In the genomic region with DNA sequence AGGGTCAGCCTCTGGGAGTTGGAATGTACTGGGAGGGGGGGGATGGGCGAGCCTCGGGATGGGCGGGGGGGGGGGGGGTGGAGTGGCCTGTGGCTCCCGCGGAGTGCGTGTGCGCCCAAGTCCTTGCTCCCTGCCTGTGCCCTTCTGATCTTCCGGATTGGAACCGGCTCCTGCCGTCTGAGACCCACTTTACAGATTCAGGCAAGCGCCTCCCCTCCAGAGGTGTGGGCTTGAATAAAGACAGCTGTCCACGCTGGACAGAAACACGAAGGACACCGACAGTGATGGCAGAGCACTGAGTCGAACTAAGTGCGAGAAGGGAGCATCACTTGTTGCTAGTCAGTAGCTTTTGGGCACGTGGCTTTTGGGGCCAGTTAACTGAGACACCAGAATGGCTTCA, we compare ENCODE assay signal across 11 mouse cellular contexts.
DNase-seq lines count a peak whose midpoint lies in the region; ATAC-seq lines count a peak whose summit lies in the region.
"Had no signal": no experiment of that assay in that cellular context is flagged by ENCODE, and none has a peak within 500 bp of the region (broad histone marks: within the 10 kb centered on the region; RNA-seq: fewer than 3 reads in every experiment).

No protein-coding gene starts in this region.

- peak; percentile 7 for DNase-seq in adrenal gland, postnatal 14 days
- no peak for DNase-seq in adrenal gland, postnatal 25 days
- no peak for DNase-seq in kidney, postnatal 10 days
- DNase-seq in neural tube, embryonic 10.5 days (ENCODE audit: extremely low spot score, low spot score), result peak; percentile 34
- DNase-seq in right cerebral cortex, adult 18-20 months, result no peak
- no peak for DNase-seq in embryo, embryonic 11 days
- DNase-seq: adrenal gland, adult 8-10 months; cerebellum, postnatal 14 days; kidney, adult 9 months had no signal

- no peak for ATAC-seq in kidney, embryonic 14.5 days (ENCODE audit: low FRiP score, low TSS enrichment)
- no peak for ATAC-seq in limb, embryonic 13.5 days (ENCODE audit: low FRiP score, low read depth)

- no peak overlapping the region for H3K27ac ChIP-seq in kidney, embryonic 14.5 days (ENCODE audit: low read depth, low read length)
- no peak overlapping the region for H3K27ac ChIP-seq in limb, embryonic 13.5 days

- peak overlapping the region; percentile 31 for H3K4me2 ChIP-seq in kidney, embryonic 14.5 days (replicated peaks; ENCODE audit: low read depth, low read length)
- peak overlapping the region; percentile 60 for H3K4me2 ChIP-seq in limb, embryonic 13.5 days (replicated peaks)

- H3K4me1 ChIP-seq in kidney, embryonic 14.5 days (ENCODE audit: control insufficient read depth, insufficient read depth, low read length), result peaks cover 8% of the 10 kb centered on the region; the same call in 1 of the 2 replicates
- H3K4me1 ChIP-seq in limb, embryonic 13.5 days, result peaks cover 10% of the 10 kb centered on the region; the same call in 1 of the 2 replicates

- no peak overlapping the region for H3K9ac ChIP-seq in kidney, embryonic 14.5 days (ENCODE audit: low read depth, low read length)
- H3K9ac ChIP-seq in limb, embryonic 13.5 days, result peak overlapping the region; percentile 51; the same call in 1 of the 2 replicates

- no peaks in the 10 kb centered on the region for H3K36me3 ChIP-seq in kidney, embryonic 14.5 days (ENCODE audit: control insufficient read depth, insufficient read depth, low read length)
- no peaks in the 10 kb centered on the region for H3K36me3 ChIP-seq in limb, embryonic 13.5 days

- 4% methylated on average over 16 of the region's 17 CpGs for WGBS in kidney, embryonic 14.5 days
- 9% methylated on average over 10 of the region's 17 CpGs for WGBS in limb, embryonic 13.5 days

- H3K27me3 ChIP-seq in kidney, embryonic 14.5 days (ENCODE audit: control insufficient read depth, insufficient read depth, low read length), result peaks cover 50% of the 10 kb centered on the region
- H3K27me3 ChIP-seq in limb, embryonic 13.5 days, result peaks cover 69% of the 10 kb centered on the region

- H3K9me3 ChIP-seq in kidney, embryonic 14.5 days (ENCODE audit: control insufficient read depth, low read length), result 0 out of 2 replicates have a peak, but pooled peaks cover 2% of the 10 kb centered on the region
- H3K9me3 ChIP-seq in limb, embryonic 13.5 days, result no peaks in the 10 kb centered on the region

- peak overlapping the region; percentile 13; the same call in 1 of the 2 replicates for H3K4me3 ChIP-seq in kidney, embryonic 14.5 days (ENCODE audit: low read length)
- H3K4me3 ChIP-seq in limb, embryonic 13.5 days, result peak overlapping the region; percentile 32; the same call in 1 of the 2 replicates

Comparison
In these comparisons a context has a peak if more than half of its experiments do, and no peak if none do; other contexts are left out.
1. DNase-seq: peak in adrenal gland, postnatal 14 days (single experiment) and neural tube, embryonic 10.5 days (single experiment); none in adrenal gland, postnatal 25 days (single experiment), kidney, postnatal 10 days (single experiment), right cerebral cortex, adult 18-20 months (single experiment) and embryo, embryonic 11 days (single experiment).